9 mouse cellular contexts compared by ENCODE assay signal in the genomic region with DNA sequence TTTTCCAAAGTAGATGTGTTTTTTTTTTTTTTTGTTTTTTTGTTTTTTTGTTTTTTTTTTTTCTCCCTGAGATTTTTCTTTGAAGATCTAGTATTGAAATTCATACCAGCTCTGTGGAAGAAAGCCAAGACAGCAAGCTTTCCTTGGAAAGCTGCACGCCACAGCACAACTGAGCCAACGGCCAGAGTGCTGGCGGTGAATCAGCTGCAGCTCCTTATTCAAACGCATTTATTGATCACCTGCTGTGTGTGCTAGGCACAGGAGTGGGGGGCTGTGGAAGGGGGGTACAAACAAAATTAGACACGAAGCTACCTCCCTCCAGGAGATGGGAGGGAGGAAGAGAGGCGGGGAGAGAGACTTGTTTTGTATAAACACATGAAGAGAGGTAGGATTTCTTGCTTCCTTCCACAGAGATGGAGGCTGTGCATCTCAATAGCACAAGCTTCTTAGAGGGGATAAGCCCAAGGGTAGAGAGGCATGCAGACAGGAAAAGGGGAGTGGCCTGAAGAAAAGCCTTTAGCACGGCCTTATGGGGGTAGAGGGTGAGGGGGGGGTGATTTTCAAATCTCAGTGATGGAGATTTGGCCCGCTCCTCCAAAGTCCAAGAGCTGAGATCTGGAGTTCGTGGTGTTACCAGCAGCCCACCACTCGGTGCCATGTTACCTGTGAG.
DNase-seq lines count a peak whose midpoint lies in the region; ATAC-seq lines count a peak whose summit lies in the region.
"Had no signal": no experiment of that assay in that cellular context is flagged by ENCODE, and none has a peak within 500 bp of the region (broad histone marks: within the 10 kb centered on the region; RNA-seq: fewer than 3 reads in every experiment).

No protein-coding gene starts in this region.

- no peak overlapping the region for H3K9ac ChIP-seq in intestine, embryonic 14.5 days (ENCODE audit: low read length)
- no peak overlapping the region for H3K9ac ChIP-seq in intestine, embryonic 16.5 days (ENCODE audit: low read depth, low read length)
- H3K9ac ChIP-seq: limb, embryonic 15.5 days had no signal

- H3K27me3 ChIP-seq in intestine, embryonic 14.5 days (replicated peaks; ENCODE audit: control insufficient read depth, insufficient read depth, low read length) = no peaks in the 10 kb centered on the region
- no peaks in the 10 kb centered on the region for H3K27me3 ChIP-seq in intestine, embryonic 16.5 days (replicated peaks; ENCODE audit: control insufficient read depth, insufficient read depth, low read length)
- no peaks in the 10 kb centered on the region for H3K27me3 ChIP-seq in forebrain, embryonic 10.5 days (ENCODE audit: poor library complexity, severe bottlenecking)
- H3K27me3 ChIP-seq: limb, embryonic 15.5 days had no signal

- no peaks in the 10 kb centered on the region for H3K36me3 ChIP-seq in intestine, embryonic 14.5 days (ENCODE audit: control insufficient read depth, insufficient read depth, low read length)
- H3K36me3 ChIP-seq in intestine, embryonic 16.5 days (ENCODE audit: control insufficient read depth, insufficient read depth, low read length) = no peaks in the 10 kb centered on the region
- H3K36me3 ChIP-seq in forebrain, embryonic 10.5 days (replicated peaks) = no peaks in the 10 kb centered on the region
- H3K36me3 ChIP-seq: limb, embryonic 15.5 days had no signal

- H3K4me3 ChIP-seq in intestine, embryonic 14.5 days (ENCODE audit: low read depth, low read length) = no peak overlapping the region
- no peak overlapping the region for H3K4me3 ChIP-seq in intestine, embryonic 16.5 days (ENCODE audit: low read length)
- H3K4me3 ChIP-seq in forebrain, embryonic 10.5 days = no peak overlapping the region
- H3K4me3 ChIP-seq: limb, embryonic 15.5 days had no signal

- no peak overlapping the region for H3K27ac ChIP-seq in intestine, embryonic 14.5 days (ENCODE audit: low read depth)
- H3K27ac ChIP-seq in intestine, embryonic 16.5 days (ENCODE audit: low read length) = no peak overlapping the region
- H3K27ac ChIP-seq in forebrain, embryonic 10.5 days = 0 out of 2 replicates have a peak overlapping the region, but pooled peaks have one; percentile 40
- H3K27ac ChIP-seq: limb, embryonic 15.5 days had no signal

- WGBS in intestine, embryonic 14.5 days = 52% methylated on average over 10 of the region's 10 CpGs
- WGBS in intestine, embryonic 16.5 days = 49% methylated on average over 10 of the region's 10 CpGs
- WGBS in forebrain, embryonic 10.5 days = 34% methylated on average over 10 of the region's 10 CpGs

- H3K4me2 ChIP-seq in intestine, embryonic 14.5 days (ENCODE audit: low read length) = no peak overlapping the region
- H3K4me2 ChIP-seq in intestine, embryonic 16.5 days (ENCODE audit: low read depth, low read length) = no peak overlapping the region
- H3K4me2 ChIP-seq: limb, embryonic 15.5 days had no signal

- no peak for ATAC-seq in intestine, embryonic 14.5 days (replicated peaks; ENCODE audit: low FRiP score, low TSS enrichment, low read depth)
- ATAC-seq in intestine, embryonic 16.5 days = no peak

- DNase-seq in intestine, embryonic 14.5 days (ENCODE audit: low spot score) = peak; percentile 42
- DNase-seq in forebrain, embryonic 10.5 days (ENCODE audit: extremely low spot score, low spot score) = peak; percentile 14
- DNase-seq in layer of hippocampus, postnatal 10 days (ENCODE audit: low spot score in 2 of 2) = peak; percentile 34 to 53
- DNase-seq in right cerebral cortex, adult 2 months (ENCODE audit: low spot score in 2 of 2) = peak; percentile 33 to 61
- DNase-seq in kidney, postnatal 4 days = no peak
- DNase-seq in spleen, postnatal 36 days (ENCODE audit: low spot score in 2 of 2) = no peak
- no peak for DNase-seq in thymus, postnatal 0 days (ENCODE audit: low spot score)

- no peaks in the 10 kb centered on the region for H3K9me3 ChIP-seq in intestine, embryonic 14.5 days (ENCODE audit: control insufficient read depth, low read length)
- no peaks in the 10 kb centered on the region for H3K9me3 ChIP-seq in intestine, embryonic 16.5 days (ENCODE audit: control insufficient read depth, low read length)
- no peaks in the 10 kb centered on the region for H3K9me3 ChIP-seq in forebrain, embryonic 10.5 days
- H3K9me3 ChIP-seq: limb, embryonic 15.5 days had no signal

- H3K4me1 ChIP-seq in intestine, embryonic 14.5 days (replicated peaks; ENCODE audit: control insufficient read depth, insufficient read depth, low read length) = no peaks in the 10 kb centered on the region
- no peaks in the 10 kb centered on the region for H3K4me1 ChIP-seq in intestine, embryonic 16.5 days (ENCODE audit: control insufficient read depth, insufficient read depth, low read length)
- peaks cover 25% of the 10 kb centered on the region for H3K4me1 ChIP-seq in forebrain, embryonic 10.5 days

Comparison
In these comparisons a context has a peak if more than half of its experiments do, and no peak if none do; other contexts are left out.
1. DNase-seq: peak in intestine, embryonic 14.5 days (single experiment), forebrain, embryonic 10.5 days (single experiment), layer of hippocampus, postnatal 10 days (2 of 2) and right cerebral cortex, adult 2 months (2 of 2); none in kidney, postnatal 4 days (0 of 2), spleen, postnatal 36 days (0 of 2) and thymus, postnatal 0 days (single experiment).